Mouse (Mus musculus) myocyte (in vitro differentiated cells): ENCODE measurements around the gene Pakap. TPM values are rescaled to one million over a fixed set of nuclear protein-coding genes. Genes with fewer than 3 reads are reported as not detected.

Experiments used
- H3K27me3 ChIP-seq: one replicate; pipeline ENCODE4 v1.6.1; 2011; ENCODE audit not compliant: control insufficient read depth, insufficient read depth, insufficient read length
- H3K36me3 ChIP-seq: one replicate; pipeline ENCODE4 v1.6.1; 2011; ENCODE audit not compliant: control insufficient read depth, insufficient read depth
- H3K4me2 ChIP-seq: one replicate; pipeline ENCODE4 v1.6.1; 2011; ENCODE audit warnings: low read depth, control low read depth
- H3K4me3 ChIP-seq: one replicate; pipeline ENCODE4 v1.5.1; 2011; ENCODE audit warnings: mild to moderate bottlenecking, control low read depth, moderate library complexity
- H3K79me2 ChIP-seq: one replicate; pipeline ENCODE4 v1.6.1; 2011; ENCODE audit not compliant: control insufficient read depth, insufficient read depth
- H3ac ChIP-seq: one replicate; pipeline ENCODE4 v1.6.1; 2011; ENCODE audit not compliant: control insufficient read depth, insufficient read length
- CEBPB ChIP-seq: IDR thresholded peaks from 2 replicates; pipeline ENCODE4 v1.6.1; 2011; ENCODE audit warnings: mild to moderate bottlenecking, moderate library complexity; ENCODE audit not compliant: poor library complexity, insufficient read depth, severe bottlenecking
- E2F4 ChIP-seq: IDR thresholded peaks from one replicate; pipeline ENCODE4 v1.6.1; 2011; ENCODE audit warnings: mild to moderate bottlenecking, control low read depth, moderate library complexity; ENCODE audit not compliant: insufficient read depth
- MAX ChIP-seq: IDR thresholded peaks from one replicate; pipeline ENCODE4 v1.6.1; 2011; ENCODE audit warnings: low read depth, mild to moderate bottlenecking, control low read depth
- MYOD1 ChIP-seq, 3 experiments: IDR thresholded peaks; one replicate each; pipeline ENCODE4 v1.6.1; 2011; ENCODE audit warnings: control low read depth in 2 of 3, low read depth in 2 of 3, mild to moderate bottlenecking in 2 of 3, moderate library complexity in 1 of 3; ENCODE audit not compliant: insufficient read length in 2 of 3, control insufficient read depth in 1 of 3
- MYOG ChIP-seq, 3 experiments: IDR thresholded peaks; one replicate each; pipeline ENCODE4 v1.6.1; 2011; ENCODE audit warnings: control low read depth in 2 of 3, low read depth in 2 of 3, mild to moderate bottlenecking in 2 of 3; ENCODE audit not compliant: insufficient read length in 2 of 3, control insufficient read depth in 1 of 3, insufficient read depth in 1 of 3
- POLR2A ChIP-seq: IDR thresholded peaks from one replicate; pipeline ENCODE4 v1.6.1; 2011; ENCODE audit warnings: low read depth, mild to moderate bottlenecking, control low read depth, moderate library complexity; ENCODE audit not compliant: insufficient read length
- POLR2AphosphoS2 ChIP-seq: IDR thresholded peaks from one replicate; pipeline ENCODE4 v1.6.1; 2011; ENCODE audit warnings: low read depth, control low read depth; ENCODE audit not compliant: insufficient read length
- REST ChIP-seq: IDR thresholded peaks from one replicate; pipeline ENCODE4 v1.6.1; 2011; ENCODE audit warnings: mild to moderate bottlenecking, control low read depth, moderate library complexity; ENCODE audit not compliant: insufficient read depth, insufficient read length
- SRF ChIP-seq: IDR thresholded peaks from one replicate; pipeline ENCODE4 v1.6.1; 2011; ENCODE audit warnings: low read depth; ENCODE audit not compliant: control insufficient read depth, insufficient read length
- TCF12 ChIP-seq: IDR thresholded peaks from one replicate; pipeline ENCODE4 v1.6.1; 2011; ENCODE audit warnings: mild to moderate bottlenecking, control low read depth; ENCODE audit not compliant: poor library complexity, insufficient read depth, severe bottlenecking
- TCF3 ChIP-seq: IDR thresholded peaks from one replicate; pipeline ENCODE4 v1.6.1; 2011; ENCODE audit warnings: low read depth, control low read depth; ENCODE audit not compliant: insufficient read length
- USF1 ChIP-seq: IDR thresholded peaks from one replicate; pipeline ENCODE4 v1.6.1; 2011; ENCODE audit warnings: low read depth, mild to moderate bottlenecking, control low read depth, moderate library complexity
- polyA plus RNA-seq: library from polyadenylated mRNA; unstranded; fragments of >200 nt; fragmentation: generic; extraction: Trizol; gene quantifications from one replicate; pipeline ENCODE4 v1.2.1, GENCODE M21; 2012; ENCODE audit warnings: missing spikeins

Gene Pakap
- polyA plus RNA-seq, 1 experiment, result 6.5 TPM

DNA sequence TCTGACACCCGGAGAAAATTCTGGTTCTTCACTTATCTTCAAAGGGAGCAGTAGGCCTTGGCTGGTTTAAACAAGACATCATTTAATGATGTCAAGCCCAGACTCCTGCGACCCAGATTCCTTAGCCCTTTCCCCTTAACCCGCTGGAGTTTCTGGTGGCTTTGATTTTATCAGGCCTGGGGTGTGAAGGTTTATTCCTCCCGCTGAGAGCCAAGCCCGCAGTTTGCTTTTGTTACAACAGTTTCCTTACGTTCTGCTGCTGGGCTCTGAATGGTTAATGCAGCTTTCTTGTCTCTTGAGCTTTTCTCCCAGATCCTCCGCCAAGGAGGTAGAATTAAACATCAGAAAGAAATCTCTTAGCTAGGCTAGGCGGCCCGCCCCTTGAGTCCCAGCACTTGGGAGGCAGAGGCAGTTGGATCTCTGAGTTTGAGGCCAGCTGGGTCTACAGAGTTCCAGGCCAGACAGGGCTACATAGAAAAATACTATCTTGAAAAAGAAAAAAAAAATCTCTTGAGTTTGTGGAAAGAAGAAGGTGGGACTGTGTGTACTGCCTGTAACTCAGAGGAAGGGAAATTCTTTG, 284.6 kb downstream of the Pakap start:
- Histone ChIP-seq H3K27me3 (no peaks in the 10 kb centered on the region), H3K36me3 (peaks cover 42% of the 10 kb centered on the region), H3K4me2 (no peak overlapping the region), H3K79me2 (peaks cover 64% of the 10 kb centered on the region), H3K4me3 (no peak overlapping the region), H3ac (no peak overlapping the region)
- TF ChIP-seq USF1 (no peak), MYOG (IDR thresholded peaks at IDR 0.05; ENCODE audit: control insufficient read depth in 1 of 3, insufficient read depth in 1 of 3, insufficient read length in 2 of 3, low read depth in 2 of 3) (no peak), MAX (no peak), MYOD1 (IDR thresholded peaks at IDR 0.05; ENCODE audit: control insufficient read depth in 1 of 3, insufficient read length in 2 of 3, low read depth in 2 of 3) (no peak), TCF12 (no peak), SRF (no peak), E2F4 (no peak), POLR2A (no peak), REST (no peak), TCF3 (no peak), POLR2AphosphoS2 (no peak), CEBPB (no peak)

DNA sequence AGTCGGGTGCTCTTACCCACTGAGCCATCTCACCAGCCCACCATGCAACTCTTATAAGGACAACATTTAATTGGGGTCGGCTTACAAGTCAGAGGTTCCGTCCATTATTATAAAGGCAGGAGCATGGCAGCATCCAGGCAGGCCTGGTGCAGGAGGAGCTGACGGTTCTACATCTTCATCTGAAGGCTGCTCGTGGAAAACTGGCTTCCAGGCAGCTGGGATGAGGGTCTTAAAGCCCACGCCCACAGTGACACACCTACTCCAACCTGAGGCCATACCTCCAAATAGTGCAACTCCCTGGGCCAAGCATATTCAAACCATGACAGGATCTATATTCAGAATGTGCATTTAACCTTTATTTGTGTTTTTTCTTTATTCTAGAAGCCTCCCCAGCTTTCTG, 286.2 kb downstream of the Pakap start:
- Histone ChIP-seq H3K36me3 (peaks cover 55% of the 10 kb centered on the region), H3ac (no peak overlapping the region), H3K27me3 (no peaks in the 10 kb centered on the region), H3K4me3 (no peak overlapping the region), H3K79me2 (peaks cover 64% of the 10 kb centered on the region), H3K4me2 (no peak overlapping the region)
- TF ChIP-seq E2F4, result no peak
- no peak for TF ChIP-seq REST
- no peak for TF ChIP-seq MYOD1 (IDR thresholded peaks at IDR 0.05; ENCODE audit: control insufficient read depth in 1 of 3, insufficient read length in 2 of 3, low read depth in 2 of 3)
- TF ChIP-seq CEBPB, result no peak
- TF ChIP-seq SRF, result no peak
- TF ChIP-seq POLR2A, result no peak
- no peak for TF ChIP-seq MYOG (IDR thresholded peaks at IDR 0.05; ENCODE audit: control insufficient read depth in 1 of 3, insufficient read depth in 1 of 3, insufficient read length in 2 of 3, low read depth in 2 of 3)
- TF ChIP-seq TCF12, result no peak

DNA sequence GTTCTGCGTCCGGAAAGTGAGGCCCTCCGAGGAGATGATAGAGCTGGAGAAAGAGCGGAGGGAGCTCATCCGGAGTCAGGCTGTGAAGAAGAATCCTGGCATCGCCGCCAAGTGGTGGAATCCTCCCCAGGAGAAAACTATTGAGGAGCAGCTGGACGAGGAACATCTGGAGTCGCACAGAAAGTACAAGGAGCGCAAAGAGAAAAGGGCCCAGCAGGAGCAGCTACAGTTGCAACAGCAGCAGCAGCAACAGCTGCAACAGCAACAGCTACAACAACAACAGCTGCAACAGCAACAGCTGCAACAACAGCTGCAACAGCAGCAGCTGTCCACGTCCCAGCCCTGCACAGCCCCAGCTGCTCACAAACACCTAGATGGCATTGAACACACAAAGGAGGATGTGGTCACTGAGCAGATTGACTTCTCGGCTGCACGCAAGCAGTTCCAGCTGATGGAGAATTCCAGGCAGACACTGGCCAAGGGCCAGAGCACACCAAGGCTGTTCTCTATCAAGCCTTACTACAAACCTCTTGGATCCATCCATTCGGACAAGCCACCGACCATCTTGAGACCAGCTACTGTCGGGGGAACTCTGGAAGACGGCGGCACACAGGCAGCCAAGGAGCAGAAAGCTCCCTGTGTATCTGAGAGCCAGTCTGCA, 287.4 kb downstream of the Pakap start:
- Histone ChIP-seq H3K4me2 (no peak overlapping the region), H3K79me2 (peaks cover 65% of the 10 kb centered on the region), H3K4me3 (no peak overlapping the region), H3K27me3 (no peaks in the 10 kb centered on the region), H3ac (no peak overlapping the region), H3K36me3 (peaks cover 48% of the 10 kb centered on the region)
- no peak for TF ChIP-seq REST
- TF ChIP-seq MAX, result no peak
- no peak for TF ChIP-seq SRF
- TF ChIP-seq E2F4, result no peak
- TF ChIP-seq USF1, result no peak
- TF ChIP-seq MYOG (IDR thresholded peaks at IDR 0.05; ENCODE audit: control insufficient read depth in 1 of 3, insufficient read depth in 1 of 3, insufficient read length in 2 of 3, low read depth in 2 of 3), result peak in 2 of 3 experiments; percentile 83 to 84
- peak; percentile 93 for TF ChIP-seq TCF3
- TF ChIP-seq CEBPB, result no peak
- peak in 2 of 3 experiments; percentile 92 to 94 for TF ChIP-seq MYOD1 (IDR thresholded peaks at IDR 0.05; ENCODE audit: control insufficient read depth in 1 of 3, insufficient read length in 2 of 3, low read depth in 2 of 3)
- no peak for TF ChIP-seq POLR2A
- peak; percentile 17 for TF ChIP-seq POLR2AphosphoS2
- TF ChIP-seq TCF12, result no peak

- Histone ChIP-seq H3K4me2 (no peak overlapping the region), H3K79me2 (peaks cover 65% of the 10 kb centered on the region), H3K27me3 (no peaks in the 10 kb centered on the region), H3K36me3 (peaks cover 41% of the 10 kb centered on the region), H3ac (no peak overlapping the region), H3K4me3 (no peak overlapping the region)
- no peak for TF ChIP-seq CEBPB
- TF ChIP-seq E2F4, result no peak
- TF ChIP-seq SRF, result no peak
- TF ChIP-seq MYOG (IDR thresholded peaks at IDR 0.05; ENCODE audit: control insufficient read depth in 1 of 3, insufficient read depth in 1 of 3, insufficient read length in 2 of 3, low read depth in 2 of 3), result no peak
- TF ChIP-seq POLR2AphosphoS2, result no peak
Observed at GRCm38 (mm10) chr4:57856673-57857072, 288.7 kb downstream of the Pakap start.

GRCm38 (mm10) chr4:57860204-57860611, 292.2 kb downstream of the Pakap start:
- Histone ChIP-seq H3ac (no peak overlapping the region), H3K4me3 (no peak overlapping the region), H3K27me3 (no peaks in the 10 kb centered on the region), H3K79me2 (peaks cover 90% of the 10 kb centered on the region), H3K4me2 (no peak overlapping the region), H3K36me3 (peaks cover 35% of the 10 kb centered on the region)
- no peak for TF ChIP-seq MYOG (IDR thresholded peaks at IDR 0.05; ENCODE audit: control insufficient read depth in 1 of 3, insufficient read depth in 1 of 3, insufficient read length in 2 of 3, low read depth in 2 of 3)
- TF ChIP-seq CEBPB, result no peak
- TF ChIP-seq E2F4, result no peak
